Mouse (Mus musculus): Measurements from ENCODE around the gene Edn2.

GRCm38 (mm10) chr4:120144343-120144742, 16.7 kb upstream of the Edn2 start:
- TF ChIP-seq CTCF (conservative IDR thresholded peaks at IDR 0.05; ENCODE audit: low read length) = no peak
- no peak for TF ChIP-seq POU5F1 (IDR thresholded peaks at IDR 0.05; ENCODE audit: borderline replicate concordance, low read length)
- no peak for TF ChIP-seq NANOG (IDR thresholded peaks at IDR 0.05; ENCODE audit: borderline replicate concordance, low read length)

All from E14TG2a.4 (cell line).